Mouse (Mus musculus): ENCODE results near the gene Afap1l2. TPM values are rescaled to one million over a fixed set of nuclear protein-coding genes. Genes with fewer than 3 reads are reported as not detected.

Afap1l2 gene
- polyA plus RNA-seq, 1 experiment from 2014 or later = 1.7 TPM

DNA sequence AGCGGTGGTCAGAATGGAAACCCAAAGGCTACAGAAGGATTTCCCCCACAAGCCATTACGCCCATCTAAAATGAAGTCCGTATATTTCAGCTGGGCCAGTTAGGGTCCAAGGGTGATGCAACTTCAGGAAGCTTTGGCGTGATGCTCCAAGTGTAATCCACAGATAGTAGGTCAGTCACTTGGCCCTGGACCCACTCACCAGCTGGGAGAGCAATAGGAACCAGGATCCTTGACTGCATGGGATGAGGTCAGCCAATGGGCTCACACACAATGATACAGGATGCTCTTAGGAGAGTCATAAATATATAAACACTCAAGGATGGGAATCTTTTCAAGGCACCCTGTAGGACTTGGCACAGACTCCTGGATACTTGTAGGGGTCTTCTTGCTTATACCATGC is 3.0 kb downstream of the Afap1l2 start:
- H3K4me2 ChIP-seq = no peak overlapping the region
- 86% methylated on average over 4 of the region's 4 CpGs for WGBS
- no peak overlapping the region for H3K4me3 ChIP-seq
- H3K9ac ChIP-seq = no peak overlapping the region
- no peak for ATAC-seq (ENCODE audit: extremely low read depth, insufficient number of reproducible peaks, low FRiP score, low TSS enrichment)
- H3K9me3 ChIP-seq = no peaks in the 10 kb centered on the region
- peaks cover 14% of the 10 kb centered on the region for H3K4me1 ChIP-seq
- no peaks in the 10 kb centered on the region for H3K36me3 ChIP-seq
- H3K27me3 ChIP-seq (replicated peaks) = peaks cover 48% of the 10 kb centered on the region
- no peak overlapping the region for H3K27ac ChIP-seq (replicated peaks)

DNA sequence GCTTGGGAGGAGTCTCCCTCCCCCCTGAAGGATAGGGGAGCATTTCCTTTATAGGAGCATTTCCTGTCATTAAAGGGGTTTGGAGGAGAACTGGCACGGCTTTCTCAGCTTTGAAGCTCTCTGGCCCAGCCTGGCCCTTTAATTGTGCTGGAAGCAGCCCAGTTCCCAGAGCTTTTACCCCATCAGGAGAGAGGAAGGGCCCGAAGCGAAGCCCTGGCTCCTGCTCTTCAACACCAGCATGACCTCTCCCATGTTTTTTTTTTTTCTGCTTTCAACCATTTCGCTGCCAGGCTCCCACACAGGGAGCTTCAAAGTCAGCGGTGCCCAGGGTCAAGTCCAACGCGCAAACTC is 4.6 kb downstream of the Afap1l2 start:
- ATAC-seq (ENCODE audit: extremely low read depth, insufficient number of reproducible peaks, low FRiP score, low TSS enrichment) = no peak
- no peak overlapping the region for H3K9ac ChIP-seq
- peaks cover 32% of the 10 kb centered on the region for H3K27me3 ChIP-seq (replicated peaks)
- H3K27ac ChIP-seq (replicated peaks) = no peak overlapping the region
- H3K9me3 ChIP-seq = no peaks in the 10 kb centered on the region
- no peak overlapping the region for H3K4me2 ChIP-seq
- no peak overlapping the region for H3K4me3 ChIP-seq
- no peaks in the 10 kb centered on the region for H3K36me3 ChIP-seq
- H3K4me1 ChIP-seq = peaks cover 14% of the 10 kb centered on the region
- 40% methylated on average over 7 of the region's 7 CpGs for WGBS

DNA sequence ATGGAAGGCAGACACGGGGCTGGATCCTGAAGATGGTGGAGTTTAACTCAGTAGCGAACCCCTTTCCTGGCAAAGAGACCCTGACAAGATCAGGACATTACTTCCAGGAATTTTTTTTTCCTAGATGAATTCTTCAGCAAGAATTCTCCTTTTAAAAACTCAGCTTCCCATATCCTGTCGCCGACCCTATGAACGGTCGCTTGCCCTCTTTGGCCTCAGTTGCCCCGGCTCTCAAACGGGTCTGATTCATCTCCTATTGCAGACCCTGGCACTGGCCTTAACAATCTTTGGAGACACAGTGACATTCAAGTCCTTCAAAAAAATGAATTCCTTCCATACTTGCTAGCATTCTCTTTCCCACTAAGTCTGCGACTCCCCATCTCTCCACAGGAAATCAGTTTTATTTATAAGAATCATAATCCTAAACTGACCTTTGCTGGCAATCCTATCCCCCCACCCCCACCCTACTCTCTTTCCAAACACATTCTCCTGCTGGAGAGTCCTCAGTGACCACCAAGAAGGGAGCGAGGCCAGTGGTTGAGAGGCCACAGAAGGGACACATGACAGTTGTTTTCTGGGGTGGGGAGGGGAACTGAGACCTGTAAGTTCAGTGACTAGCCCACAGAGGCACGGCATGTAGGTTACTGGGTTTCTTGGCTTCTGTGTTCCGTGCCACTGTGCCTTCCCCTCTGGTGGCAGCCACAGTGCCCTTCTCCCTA is 5.1 kb downstream of the Afap1l2 start:
- H3K36me3 ChIP-seq = no peaks in the 10 kb centered on the region
- no peak for ATAC-seq (ENCODE audit: extremely low read depth, insufficient number of reproducible peaks, low FRiP score, low TSS enrichment)
- no peak overlapping the region for H3K27ac ChIP-seq (replicated peaks)
- no peaks in the 10 kb centered on the region for H3K9me3 ChIP-seq
- H3K4me2 ChIP-seq = no peak overlapping the region
- no peak overlapping the region for H3K4me3 ChIP-seq
- H3K27me3 ChIP-seq (replicated peaks) = peaks cover 26% of the 10 kb centered on the region
- 69% methylated on average over 12 of the region's 12 CpGs for WGBS
- peaks cover 14% of the 10 kb centered on the region for H3K4me1 ChIP-seq
- H3K9ac ChIP-seq = no peak overlapping the region

GRCm38 (mm10) chr19:57001926-57002325 is 6.1 kb downstream of the Afap1l2 start:
- no peaks in the 10 kb centered on the region for H3K36me3 ChIP-seq
- H3K9me3 ChIP-seq = no peaks in the 10 kb centered on the region
- WGBS = 78% methylated on average over 4 of the region's 4 CpGs
- H3K27ac ChIP-seq (replicated peaks) = no peak overlapping the region
- H3K27me3 ChIP-seq (replicated peaks) = peaks cover 17% of the 10 kb centered on the region
- no peak overlapping the region for H3K4me3 ChIP-seq
- H3K4me1 ChIP-seq = peaks cover 15% of the 10 kb centered on the region
- H3K4me2 ChIP-seq = no peak overlapping the region
- no peak for ATAC-seq (ENCODE audit: extremely low read depth, insufficient number of reproducible peaks, low FRiP score, low TSS enrichment)
- no peak overlapping the region for H3K9ac ChIP-seq

- peaks cover 6% of the 10 kb centered on the region; the same call in 1 of the 2 replicates for H3K27me3 ChIP-seq (replicated peaks)
- WGBS = 75% methylated on average over 5 of the region's 5 CpGs
- ATAC-seq (ENCODE audit: extremely low read depth, insufficient number of reproducible peaks, low FRiP score, low TSS enrichment) = no peak
- no peak overlapping the region for H3K4me3 ChIP-seq
- H3K27ac ChIP-seq (replicated peaks) = no peak overlapping the region
- peaks cover 18% of the 10 kb centered on the region for H3K4me1 ChIP-seq
- no peaks in the 10 kb centered on the region for H3K9me3 ChIP-seq
- H3K36me3 ChIP-seq = no peaks in the 10 kb centered on the region
- H3K4me2 ChIP-seq = no peak overlapping the region
- no peak overlapping the region for H3K9ac ChIP-seq
Observed at GRCm38 (mm10) chr19:57000592-57000991, 7.4 kb downstream of the Afap1l2 start.

DNA sequence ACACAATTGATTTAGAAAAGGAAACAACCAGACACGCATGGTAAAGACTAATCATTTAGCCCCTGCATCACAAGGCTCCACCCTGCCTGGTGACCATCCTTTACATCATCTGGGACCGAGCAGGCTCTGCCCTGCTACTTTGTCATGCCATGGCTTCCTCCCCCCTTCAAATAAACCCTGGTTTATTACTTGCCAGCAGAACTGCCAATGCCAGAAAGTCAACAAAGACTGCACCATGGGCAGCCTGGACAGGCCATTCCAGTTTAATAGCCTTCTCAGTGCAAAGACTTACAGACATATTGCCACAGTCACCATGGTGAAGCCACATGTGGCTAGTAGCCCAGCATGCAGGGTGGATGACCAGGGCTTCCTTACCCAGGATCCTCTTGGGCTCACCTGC is 8.2 kb downstream of the Afap1l2 start:
- no peak for ATAC-seq (ENCODE audit: extremely low read depth, insufficient number of reproducible peaks, low FRiP score, low TSS enrichment)
- no peaks in the 10 kb centered on the region for H3K36me3 ChIP-seq
- WGBS = 74% methylated on average over 2 of the region's 2 CpGs
- H3K27me3 ChIP-seq (replicated peaks) = no peaks in the 10 kb centered on the region
- no peak overlapping the region for H3K27ac ChIP-seq (replicated peaks)
- H3K4me3 ChIP-seq = no peak overlapping the region
- H3K4me2 ChIP-seq = no peak overlapping the region
- no peaks in the 10 kb centered on the region for H3K9me3 ChIP-seq
- H3K9ac ChIP-seq = no peak overlapping the region
- H3K4me1 ChIP-seq = peaks cover 18% of the 10 kb centered on the region

DNA sequence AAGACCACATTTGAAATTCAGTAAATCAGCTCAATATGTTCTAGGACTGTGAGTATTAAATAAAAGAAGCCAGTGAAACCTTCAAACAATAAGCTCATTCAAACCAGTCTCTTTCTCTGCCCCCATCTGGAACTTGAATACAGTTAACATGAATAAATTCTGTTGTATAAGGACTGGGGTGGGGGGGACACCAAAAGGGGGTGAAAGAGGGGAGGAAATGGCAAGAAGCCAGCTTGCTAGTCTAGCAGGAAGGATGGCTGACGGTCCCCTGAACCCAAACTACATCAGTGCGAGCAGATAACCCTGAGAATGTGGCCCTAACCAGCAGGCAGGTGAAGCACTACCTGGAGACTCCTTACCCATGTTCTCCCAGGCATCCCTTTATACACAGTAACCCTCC is 9.1 kb downstream of the Afap1l2 start:
- no peak overlapping the region for H3K9ac ChIP-seq
- ATAC-seq (ENCODE audit: extremely low read depth, insufficient number of reproducible peaks, low FRiP score, low TSS enrichment) = no peak
- no peak overlapping the region for H3K4me2 ChIP-seq
- no peaks in the 10 kb centered on the region for H3K27me3 ChIP-seq (replicated peaks)
- H3K4me3 ChIP-seq = no peak overlapping the region
- H3K4me1 ChIP-seq = peaks cover 25% of the 10 kb centered on the region
- H3K27ac ChIP-seq (replicated peaks) = no peak overlapping the region
- no peaks in the 10 kb centered on the region for H3K9me3 ChIP-seq
- 79% methylated on average over 2 of the region's 2 CpGs for WGBS
- no peaks in the 10 kb centered on the region for H3K36me3 ChIP-seq

DNA sequence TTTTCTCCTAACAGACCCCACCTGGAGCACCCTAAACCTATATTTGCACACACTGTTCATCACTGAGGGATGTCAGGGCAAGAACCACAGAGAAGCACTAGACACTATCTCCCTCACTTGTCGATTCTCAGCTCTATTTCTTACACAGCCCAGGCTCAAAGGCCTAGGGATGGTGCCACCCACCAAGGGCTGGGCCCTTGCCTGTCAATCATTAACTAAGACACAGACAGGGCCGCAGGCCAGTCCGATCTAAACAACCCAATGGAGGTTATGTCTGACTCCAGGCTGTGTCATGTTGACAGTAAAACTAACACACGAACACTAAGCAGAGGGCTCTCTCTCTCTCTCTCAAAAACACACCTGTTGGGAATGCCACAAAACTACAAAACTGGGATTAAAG is 9.7 kb downstream of the Afap1l2 start:
- H3K36me3 ChIP-seq = no peaks in the 10 kb centered on the region
- H3K4me2 ChIP-seq = no peak overlapping the region
- H3K4me3 ChIP-seq = no peak overlapping the region
- peaks cover 26% of the 10 kb centered on the region for H3K4me1 ChIP-seq
- no peak overlapping the region for H3K9ac ChIP-seq
- no peaks in the 10 kb centered on the region for H3K27me3 ChIP-seq (replicated peaks)
- WGBS = 70% methylated on average over 4 of the region's 4 CpGs
- no peak for ATAC-seq (ENCODE audit: extremely low read depth, insufficient number of reproducible peaks, low FRiP score, low TSS enrichment)
- no peak overlapping the region for H3K27ac ChIP-seq (replicated peaks)
- H3K9me3 ChIP-seq = no peaks in the 10 kb centered on the region

- Histone ChIP-seq H3K27ac (replicated peaks) (peak overlapping the region; percentile 55), H3K27me3 (replicated peaks) (no peaks in the 10 kb centered on the region), H3K4me3 (peak overlapping the region; percentile 31), H3K4me1 (peaks cover 22% of the 10 kb centered on the region), H3K36me3 (no peaks in the 10 kb centered on the region), H3K9me3 (no peaks in the 10 kb centered on the region), H3K9ac (peak overlapping the region; percentile 54), H3K4me2 (peak overlapping the region; percentile 62)
- 4% methylated on average over 10 of the region's 10 CpGs for WGBS
- ATAC-seq (ENCODE audit: extremely low read depth, insufficient number of reproducible peaks, low FRiP score, low TSS enrichment) = no peak
Observed at GRCm38 (mm10) chr19:56997164-56997599, 10.8 kb downstream of the Afap1l2 start.

GRCm38 (mm10) chr19:56995441-56995840 is 12.6 kb downstream of the Afap1l2 start:
- no peak overlapping the region for H3K4me3 ChIP-seq
- peaks cover 32% of the 10 kb centered on the region for H3K4me1 ChIP-seq
- H3K9me3 ChIP-seq = no peaks in the 10 kb centered on the region
- no peak overlapping the region for H3K27ac ChIP-seq (replicated peaks)
- no peaks in the 10 kb centered on the region for H3K36me3 ChIP-seq
- WGBS = 71% methylated on average over 4 of the region's 4 CpGs
- H3K27me3 ChIP-seq (replicated peaks) = no peaks in the 10 kb centered on the region
- no peak overlapping the region for H3K4me2 ChIP-seq
- no peak for ATAC-seq (ENCODE audit: extremely low read depth, insufficient number of reproducible peaks, low FRiP score, low TSS enrichment)
- no peak overlapping the region for H3K9ac ChIP-seq

GRCm38 (mm10) chr19:56994653-56995052 is 13.4 kb downstream of the Afap1l2 start:
- H3K36me3 ChIP-seq = no peaks in the 10 kb centered on the region
- no peak overlapping the region for H3K4me2 ChIP-seq
- H3K9ac ChIP-seq = no peak overlapping the region
- H3K9me3 ChIP-seq = no peaks in the 10 kb centered on the region
- 70% methylated on average over 4 of the region's 4 CpGs for WGBS
- H3K4me3 ChIP-seq = no peak overlapping the region
- no peak for ATAC-seq (ENCODE audit: extremely low read depth, insufficient number of reproducible peaks, low FRiP score, low TSS enrichment)
- H3K4me1 ChIP-seq = peaks cover 40% of the 10 kb centered on the region
- H3K27me3 ChIP-seq (replicated peaks) = no peaks in the 10 kb centered on the region
- H3K27ac ChIP-seq (replicated peaks) = no peak overlapping the region

DNA sequence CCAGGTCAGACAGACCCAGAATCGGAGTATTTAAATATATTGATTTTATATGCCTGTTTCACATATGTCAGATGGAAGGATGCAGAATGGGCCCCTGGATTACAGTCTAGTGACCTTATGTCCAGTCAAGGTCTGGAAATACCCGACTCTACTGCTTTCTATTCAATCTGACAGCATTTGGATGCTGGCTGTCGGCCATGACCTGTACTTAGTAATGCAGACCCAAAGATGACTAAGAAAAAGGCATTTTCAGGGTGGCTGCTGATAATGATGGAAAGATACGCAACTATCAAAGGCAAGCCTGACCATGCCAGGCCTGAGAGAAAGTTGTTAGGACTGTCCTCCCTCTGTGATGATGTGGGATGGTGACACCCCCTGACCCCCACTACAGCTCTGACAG is 14.3 kb downstream of the Afap1l2 start:
- WGBS = 63% methylated on average over 4 of the region's 4 CpGs
- peaks cover 49% of the 10 kb centered on the region for H3K4me1 ChIP-seq
- H3K9me3 ChIP-seq = no peaks in the 10 kb centered on the region
- no peaks in the 10 kb centered on the region for H3K27me3 ChIP-seq (replicated peaks)
- H3K4me3 ChIP-seq = no peak overlapping the region
- no peak overlapping the region for H3K4me2 ChIP-seq
- H3K27ac ChIP-seq (replicated peaks) = no peak overlapping the region
- no peak for ATAC-seq (ENCODE audit: extremely low read depth, insufficient number of reproducible peaks, low FRiP score, low TSS enrichment)
- no peaks in the 10 kb centered on the region for H3K36me3 ChIP-seq
- H3K9ac ChIP-seq = no peak overlapping the region

Measured in heart, embryonic 13.5 days (tissue).